In genomic region chr17:78078381-78078780, GRCm38 (mm10) we compare ENCODE assay signal across 28 mouse cellular contexts.
A peak's percentile ranks its signal among the peaks of the same experiment; 100 is the strongest.
DNase-seq lines count a peak whose midpoint lies in the region; ATAC-seq and TF ChIP-seq lines count a peak whose summit lies in the region.
"Had no signal": no experiment of that assay in that cellular context is flagged by ENCODE, and none has a peak within 500 bp of the region (broad histone marks: within the 10 kb centered on the region; RNA-seq: fewer than 3 reads in every experiment).

No protein-coding gene starts in this region.

- H3K4me1 ChIP-seq in MEL (ENCODE audit: control insufficient read depth in 1 of 2, insufficient read depth in 2 of 2, low read length in 2 of 2), result no peaks in the 10 kb centered on the region
- no peaks in the 10 kb centered on the region for H3K4me1 ChIP-seq in heart, embryonic 12.5 days (replicated peaks)
- H3K4me1 ChIP-seq: embryonic facial prominence, embryonic 13.5 days; embryonic facial prominence, embryonic 15.5 days; forebrain, embryonic 10.5 days; forebrain, embryonic 12.5 days had no signal

- peak; percentile 78 for ATAC-seq in granulocyte monocyte progenitor cell, adult 5-6 weeks (replicated peaks; ENCODE audit: poor library complexity, severe bottlenecking)
- ATAC-seq in megakaryocyte, adult 5-6 weeks (ENCODE audit: poor library complexity, severe bottlenecking), result 0 out of 2 replicates have a peak, but pooled peaks have one; percentile 21
- ATAC-seq in heart, embryonic 12.5 days (ENCODE audit: insufficient number of reproducible peaks, low FRiP score), result no peak
- ATAC-seq: CD4-positive, CD25-positive, alpha-beta regulatory T cell, adult 4 months; forebrain, embryonic 14.5 days; forebrain, embryonic 16.5 days had no signal

- H3K4me3 ChIP-seq in MEL (ENCODE audit: control insufficient read depth in 1 of 2, insufficient read depth in 1 of 2, low read depth in 2 of 2, low read length in 2 of 2), result no peak overlapping the region
- H3K4me3 ChIP-seq in heart, embryonic 12.5 days, result no peak overlapping the region
- H3K4me3 ChIP-seq: embryonic facial prominence, embryonic 13.5 days; embryonic facial prominence, embryonic 15.5 days; erythroblast, embryonic 14.5 days; forebrain, embryonic 10.5 days; forebrain, embryonic 12.5 days had no signal

- H3K27me3 ChIP-seq in MEL (ENCODE audit: control insufficient read depth in 1 of 2, insufficient read depth in 2 of 2, low read length in 2 of 2), result no peaks in the 10 kb centered on the region
- H3K27me3 ChIP-seq in heart, embryonic 12.5 days (replicated peaks), result no peaks in the 10 kb centered on the region
- H3K27me3 ChIP-seq: CH12.LX; embryonic facial prominence, embryonic 13.5 days; embryonic facial prominence, embryonic 15.5 days; forebrain, embryonic 12.5 days had no signal

- H3K36me3 ChIP-seq in MEL (ENCODE audit: control insufficient read depth in 1 of 2, insufficient read depth in 2 of 2, low read length in 2 of 2), result no peaks in the 10 kb centered on the region
- no peaks in the 10 kb centered on the region for H3K36me3 ChIP-seq in heart, embryonic 12.5 days
- H3K36me3 ChIP-seq: embryonic facial prominence, embryonic 13.5 days; embryonic facial prominence, embryonic 15.5 days; forebrain, embryonic 10.5 days; forebrain, embryonic 12.5 days; G1E had no signal

- no peak overlapping the region for H3K9ac ChIP-seq in MEL (ENCODE audit: control insufficient read depth, low read depth, low read length, poor library complexity, severe bottlenecking)
- no peak overlapping the region for H3K9ac ChIP-seq in heart, embryonic 12.5 days
- H3K9ac ChIP-seq: embryonic facial prominence, embryonic 13.5 days; embryonic facial prominence, embryonic 15.5 days; forebrain, embryonic 12.5 days had no signal

- peak; percentile 56 for DNase-seq in heart, adult 11 months
- no peak for DNase-seq in heart, adult 8-10 months (ENCODE audit: low spot score)
- DNase-seq in MEL (ENCODE audit: low read depth, low spot score), result peak; percentile 3
- no peak for DNase-seq in cerebellum, postnatal 25 days
- no peak for DNase-seq in gastrocnemius, postnatal 25 days
- DNase-seq: adrenal gland, adult 2 months; adrenal gland, postnatal 10 days; adrenal gland, postnatal 25 days; B cell, adult 2 months; cerebellum, adult 11 months; cerebellum, adult 18-20 months; cerebellum, adult 8-10 months; cerebellum, adult 9-11 months; cerebellum, postnatal 14 days; embryo, embryonic 11 days had no signal

- no peak for TF ChIP-seq EP300 in MEL (IDR thresholded peaks at IDR 0.05; ENCODE audit: low read depth in 1 of 2, low read length in 2 of 2)

- no peak for TF ChIP-seq RAD21 in MEL (IDR thresholded peaks at IDR 0.05; ENCODE audit: low read depth, low read length)

- no peaks in the 10 kb centered on the region for H3K79me2 ChIP-seq in MEL (ENCODE audit: control insufficient read depth, insufficient read depth, low read length, poor library complexity)

- TF ChIP-seq POLR2A in MEL (IDR thresholded peaks at IDR 0.05; ENCODE audit: control insufficient read depth in 1 of 2, insufficient read depth in 1 of 2, low read depth in 1 of 2, low read length in 2 of 2, poor library complexity in 1 of 2), result no peak

- 50% methylated on average over 1 of the region's 1 CpGs for WGBS in heart, embryonic 12.5 days

- H3K4me2 ChIP-seq in heart, embryonic 12.5 days, result no peak overlapping the region
- H3K4me2 ChIP-seq: embryonic facial prominence, embryonic 13.5 days; embryonic facial prominence, embryonic 15.5 days; forebrain, embryonic 12.5 days had no signal

- TF ChIP-seq CTCF in MEL (IDR thresholded peaks at IDR 0.05 in 2 of 3, conservative IDR thresholded peaks at IDR 0.05 in 1 of 3; ENCODE audit: control insufficient read depth in 1 of 3, insufficient read depth in 1 of 3, low read depth in 2 of 3, low read length in 3 of 3, poor library complexity in 1 of 3, severe bottlenecking in 1 of 3), result no peak

- no peaks in the 10 kb centered on the region for H3K9me3 ChIP-seq in MEL (replicated peaks; ENCODE audit: insufficient read depth, low read length)
- H3K9me3 ChIP-seq in heart, embryonic 12.5 days (replicated peaks), result no peaks in the 10 kb centered on the region
- H3K9me3 ChIP-seq: embryonic facial prominence, embryonic 13.5 days; embryonic facial prominence, embryonic 15.5 days; forebrain, embryonic 10.5 days; forebrain, embryonic 12.5 days; G1E had no signal

- no peak overlapping the region for H3K27ac ChIP-seq in MEL (ENCODE audit: control insufficient read depth, low read depth, low read length)
- H3K27ac ChIP-seq in heart, embryonic 12.5 days (ENCODE audit: poor library complexity, severe bottlenecking), result no peak overlapping the region
- H3K27ac ChIP-seq: embryonic facial prominence, embryonic 13.5 days; embryonic facial prominence, embryonic 15.5 days; forebrain, embryonic 10.5 days; forebrain, embryonic 12.5 days had no signal

TF ChIP-seq in MEL, 35 proteins besides CTCF, POLR2A, EP300 and RAD21:
- TF ChIP-seq ELF1 (IDR thresholded peaks at IDR 0.05; ENCODE audit: low read depth, low read length) (no peak), MYB (IDR thresholded peaks at IDR 0.05; ENCODE audit: low read depth, low read length) (no peak), CHD2 (IDR thresholded peaks at IDR 0.05; ENCODE audit: low read length) (no peak), MAFK (IDR thresholded peaks at IDR 0.05; ENCODE audit: borderline replicate concordance, low read depth, low read length) (no peak), SIN3A (IDR thresholded peaks at IDR 0.05; ENCODE audit: low read length) (no peak), ZNF384 (IDR thresholded peaks at IDR 0.05; ENCODE audit: low read depth, low read length) (no peak), NRF1 (IDR thresholded peaks at IDR 0.05; ENCODE audit: insufficient read depth, low read depth, low read length, poor library complexity, severe bottlenecking) (no peak), KAT2A (conservative IDR thresholded peaks at IDR 0.05; ENCODE audit: low read depth, low read length) (no peak), JUND (IDR thresholded peaks at IDR 0.05; ENCODE audit: low read depth, low read length) (no peak), MAZ (IDR thresholded peaks at IDR 0.05; ENCODE audit: low read depth, low read length) (no peak), GATA1 (IDR thresholded peaks at IDR 0.05; ENCODE audit: low read depth, low read length) (no peak), NELFE (IDR thresholded peaks at IDR 0.05; ENCODE audit: low read depth, low read length) (no peak), USF1 (IDR thresholded peaks at IDR 0.05; ENCODE audit: low read depth, low read length) (no peak)

Comparison
In these comparisons a context has a peak if more than half of its experiments do, and no peak if none do; other contexts are left out.
1. DNase-seq: peak in heart, adult 11 months (single experiment) and MEL (single experiment); none in heart, adult 8-10 months (single experiment), cerebellum, postnatal 25 days (0 of 2) and gastrocnemius, postnatal 25 days (single experiment).